ENCODE assay signal across 8 mouse cellular contexts in genomic region chr4:123588353-123589301, GRCm38 (mm10).
DNase-seq lines count a peak whose midpoint lies in the region; ATAC-seq and TF ChIP-seq lines count a peak whose summit lies in the region.

No protein-coding gene starts in this region.

- no peaks in the 10 kb centered on the region for H3K9me3 ChIP-seq in forebrain, embryonic 10.5 days
- H3K9me3 ChIP-seq in forebrain, embryonic 11.5 days (ENCODE audit: control insufficient read depth, low read length), result no peaks in the 10 kb centered on the region
- H3K9me3 ChIP-seq in ES-Bruce4 (replicated peaks; ENCODE audit: control insufficient read depth, insufficient read depth, low read length, poor library complexity, severe bottlenecking), result no peaks in the 10 kb centered on the region
- no peaks in the 10 kb centered on the region for H3K9me3 ChIP-seq in intestine, embryonic 14.5 days (ENCODE audit: control insufficient read depth, low read length)

- 0 out of 2 replicates have a peak overlapping the region, but pooled peaks have one; percentile 1 for H3K27ac ChIP-seq in forebrain, embryonic 10.5 days
- no peak overlapping the region for H3K27ac ChIP-seq in forebrain, embryonic 11.5 days (ENCODE audit: low read depth, low read length)
- H3K27ac ChIP-seq in ES-Bruce4 (ENCODE audit: insufficient read depth, low read length), result peak overlapping the region; percentile 70
- H3K27ac ChIP-seq in intestine, embryonic 14.5 days (ENCODE audit: low read depth), result peak overlapping the region; percentile 30; the same call in 1 of the 2 replicates

- H3K36me3 ChIP-seq in forebrain, embryonic 10.5 days (replicated peaks), result no peaks in the 10 kb centered on the region
- no peaks in the 10 kb centered on the region for H3K36me3 ChIP-seq in forebrain, embryonic 11.5 days (ENCODE audit: control insufficient read depth, insufficient read depth, low read length)
- no peaks in the 10 kb centered on the region for H3K36me3 ChIP-seq in ES-Bruce4 (ENCODE audit: control insufficient read depth, insufficient read depth, low read length, poor library complexity, severe bottlenecking)
- no peaks in the 10 kb centered on the region for H3K36me3 ChIP-seq in intestine, embryonic 14.5 days (ENCODE audit: control insufficient read depth, insufficient read depth, low read length)

- peak; percentile 48 for TF ChIP-seq CTCF in ES-Bruce4 (IDR thresholded peaks at IDR 0.05; ENCODE audit: low read depth, low read length)

- ATAC-seq in forebrain, embryonic 11.5 days (replicated peaks; ENCODE audit: low FRiP score), result no peak
- ATAC-seq in intestine, embryonic 14.5 days (replicated peaks; ENCODE audit: low FRiP score, low TSS enrichment, low read depth), result peak; percentile 62

- no peak overlapping the region for H3K4me3 ChIP-seq in forebrain, embryonic 10.5 days
- H3K4me3 ChIP-seq in forebrain, embryonic 11.5 days (ENCODE audit: low read depth, low read length), result no peak overlapping the region
- no peak overlapping the region for H3K4me3 ChIP-seq in ES-Bruce4 (ENCODE audit: low read depth, low read length)
- H3K4me3 ChIP-seq in intestine, embryonic 14.5 days (ENCODE audit: low read depth, low read length), result no peak overlapping the region

- H3K9ac ChIP-seq in forebrain, embryonic 11.5 days (ENCODE audit: low read length), result no peak overlapping the region
- H3K9ac ChIP-seq in ES-Bruce4 (ENCODE audit: low read depth, poor library complexity, severe bottlenecking), result no peak overlapping the region
- H3K9ac ChIP-seq in intestine, embryonic 14.5 days (ENCODE audit: low read length), result no peak overlapping the region

- peaks cover 48% of the 10 kb centered on the region for H3K4me1 ChIP-seq in forebrain, embryonic 10.5 days
- peaks cover 13% of the 10 kb centered on the region for H3K4me1 ChIP-seq in forebrain, embryonic 11.5 days (replicated peaks; ENCODE audit: control insufficient read depth, insufficient read depth, low read length)
- H3K4me1 ChIP-seq in ES-Bruce4 (ENCODE audit: control insufficient read depth, insufficient read depth, low read length), result no peaks in the 10 kb centered on the region
- peaks cover 18% of the 10 kb centered on the region for H3K4me1 ChIP-seq in intestine, embryonic 14.5 days (replicated peaks; ENCODE audit: control insufficient read depth, insufficient read depth, low read length)

- H3K4me2 ChIP-seq in forebrain, embryonic 11.5 days (ENCODE audit: low read depth, low read length, severe bottlenecking), result no peak overlapping the region
- no peak overlapping the region for H3K4me2 ChIP-seq in intestine, embryonic 14.5 days (ENCODE audit: low read length)

- DNase-seq in forebrain, embryonic 10.5 days (ENCODE audit: extremely low spot score, low spot score), result no peak
- no peak for DNase-seq in forebrain, embryonic 11.5 days (ENCODE audit: low spot score)
- peak; percentile 82 for DNase-seq in fibroblast of lung, adult 2 months (ENCODE audit: low read depth)
- peak; percentile 54 for DNase-seq in intestine, embryonic 14.5 days (ENCODE audit: low spot score)
- DNase-seq in lung, postnatal 36 days, result peak; percentile 87
- DNase-seq in right cerebral cortex, adult 18-20 months, result no peak
- no peak for DNase-seq in urinary bladder, postnatal 4 days (ENCODE audit: low spot score in 2 of 2)

- no peak for TF ChIP-seq POLR2A in ES-Bruce4 (IDR thresholded peaks at IDR 0.05; ENCODE audit: insufficient read depth, low read length)

- 38% methylated on average over 7 of the region's 7 CpGs for WGBS in forebrain, embryonic 10.5 days
- WGBS in forebrain, embryonic 11.5 days, result 25% methylated on average over 7 of the region's 7 CpGs
- 25% methylated on average over 7 of the region's 7 CpGs for WGBS in intestine, embryonic 14.5 days

- TF ChIP-seq EP300 in ES-Bruce4 (IDR thresholded peaks at IDR 0.05; ENCODE audit: insufficient read depth, low read depth, low read length), result no peak

- H3K27me3 ChIP-seq in forebrain, embryonic 10.5 days (ENCODE audit: poor library complexity, severe bottlenecking), result no peaks in the 10 kb centered on the region
- no peaks in the 10 kb centered on the region for H3K27me3 ChIP-seq in forebrain, embryonic 11.5 days (ENCODE audit: control insufficient read depth, insufficient read depth, low read length)
- no peaks in the 10 kb centered on the region for H3K27me3 ChIP-seq in ES-Bruce4 (ENCODE audit: control insufficient read depth, insufficient read depth, low read length, poor library complexity, severe bottlenecking)
- H3K27me3 ChIP-seq in intestine, embryonic 14.5 days (replicated peaks; ENCODE audit: control insufficient read depth, insufficient read depth, low read length), result no peaks in the 10 kb centered on the region

Comparison
In these comparisons a context has a peak if more than half of its experiments do, and no peak if none do; other contexts are left out.
1. DNase-seq: peak in fibroblast of lung, adult 2 months (single experiment), intestine, embryonic 14.5 days (single experiment) and lung, postnatal 36 days (single experiment); none in forebrain, embryonic 10.5 days (single experiment), forebrain, embryonic 11.5 days (single experiment), right cerebral cortex, adult 18-20 months (single experiment) and urinary bladder, postnatal 4 days (0 of 2).